Mouse (Mus musculus): ENCODE measurements at regions not wholly inside any gene's neighbourhood (a gene's known extent, or its start where the extent isn't known, plus 50 kb on each side); places are given as distances from the start of the nearest gene placed in this dataset.

DNA sequence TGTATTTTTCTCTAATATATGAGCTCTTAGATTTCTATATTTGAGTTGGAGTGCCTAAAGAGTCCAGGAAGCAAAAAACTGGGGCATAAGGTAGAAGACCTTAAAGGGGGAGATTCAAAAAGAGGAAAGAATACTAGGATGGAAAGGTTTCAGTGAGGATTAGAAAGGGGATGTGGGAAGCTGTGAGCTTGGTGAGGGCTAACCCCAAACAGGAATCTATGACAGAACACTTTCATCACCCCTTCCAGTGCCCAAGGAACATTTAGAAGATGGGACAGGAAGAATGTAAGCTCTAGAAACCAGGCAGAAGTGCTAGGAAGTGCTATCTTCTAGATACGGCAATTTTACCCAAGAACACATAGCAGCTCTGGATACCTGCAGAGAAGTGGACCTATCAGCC, 166.5 kb upstream of the Agr3 start:
- Histone ChIP-seq H3K4me1 (replicated peaks; ENCODE audit: insufficient read depth, low read length) (no peaks in the 10 kb centered on the region), H3K9me3 (replicated peaks; ENCODE audit: low read length) (no peaks in the 10 kb centered on the region), H3K4me3 (replicated peaks; ENCODE audit: low read depth, low read length) (no peak overlapping the region), H3K9ac (ENCODE audit: low read depth, low read length) (no peak overlapping the region), H3K4me2 (ENCODE audit: low read length) (no peak overlapping the region), H3K27me3 (ENCODE audit: insufficient read depth, low read length) (no peaks in the 10 kb centered on the region), H3K27ac (no peak overlapping the region), H3K36me3 (ENCODE audit: insufficient read depth, low read length) (no peaks in the 10 kb centered on the region)
- DNase-seq (ENCODE audit: low spot score) = no peak
- ATAC-seq (replicated peaks; ENCODE audit: low FRiP score, low read depth) = no peak
- 88% methylated on average over 1 of the region's 1 CpGs for WGBS
- no peak for TF ChIP-seq CTCF (IDR thresholded peaks at IDR 0.05; ENCODE audit: low read depth)

- WGBS = 75% methylated on average over 4 of the region's 4 CpGs
- H3K36me3 ChIP-seq (ENCODE audit: insufficient read depth, low read length) = no peaks in the 10 kb centered on the region
- H3K4me1 ChIP-seq (replicated peaks; ENCODE audit: insufficient read depth, low read length) = no peaks in the 10 kb centered on the region
- no peak overlapping the region for H3K4me3 ChIP-seq (replicated peaks; ENCODE audit: low read depth, low read length)
- DNase-seq (ENCODE audit: low spot score) = no peak
- H3K9ac ChIP-seq (ENCODE audit: low read depth, low read length) = no peak overlapping the region
- H3K27me3 ChIP-seq (ENCODE audit: insufficient read depth, low read length) = no peaks in the 10 kb centered on the region
- H3K27ac ChIP-seq = no peak overlapping the region
- H3K9me3 ChIP-seq (replicated peaks; ENCODE audit: low read length) = no peaks in the 10 kb centered on the region
- H3K4me2 ChIP-seq (ENCODE audit: low read length) = no peak overlapping the region
- no peak for TF ChIP-seq CTCF (IDR thresholded peaks at IDR 0.05; ENCODE audit: low read depth)
- no peak for ATAC-seq (replicated peaks; ENCODE audit: low FRiP score, low read depth)
These were observed 170.3 kb upstream of the Agr3 start for GRCm38 (mm10) chr12:35755159-35755558.

DNA sequence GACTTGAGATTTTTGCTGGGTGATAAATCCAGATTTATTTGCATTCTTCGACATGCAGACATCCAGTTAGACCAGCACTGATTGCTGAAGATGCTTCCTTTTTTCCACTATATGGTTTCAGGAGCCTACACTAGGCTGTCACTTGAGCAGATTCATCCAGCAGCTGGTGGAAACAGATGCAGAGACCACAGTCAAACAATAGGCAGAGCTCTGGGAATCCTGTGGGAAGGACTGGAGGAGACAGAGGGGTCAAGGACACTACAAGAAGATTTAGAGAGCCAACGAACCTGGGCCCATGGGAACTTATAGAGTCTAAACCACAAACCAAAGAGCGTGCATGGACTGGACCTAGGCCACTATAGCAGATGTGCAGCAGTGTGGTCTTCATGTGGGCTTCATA, 177.4 kb upstream of the Agr3 start:
- Histone ChIP-seq H3K4me2 (ENCODE audit: low read length) (no peak overlapping the region), H3K4me3 (replicated peaks; ENCODE audit: low read depth, low read length) (no peak overlapping the region), H3K27me3 (ENCODE audit: insufficient read depth, low read length) (no peaks in the 10 kb centered on the region), H3K4me1 (replicated peaks; ENCODE audit: insufficient read depth, low read length) (no peaks in the 10 kb centered on the region), H3K27ac (no peak overlapping the region), H3K9ac (ENCODE audit: low read depth, low read length) (no peak overlapping the region), H3K9me3 (replicated peaks; ENCODE audit: low read length) (no peaks in the 10 kb centered on the region), H3K36me3 (ENCODE audit: insufficient read depth, low read length) (no peaks in the 10 kb centered on the region)
- no peak for DNase-seq (ENCODE audit: low spot score)
- no peak for ATAC-seq (replicated peaks; ENCODE audit: low FRiP score, low read depth)
- no peak for TF ChIP-seq CTCF (IDR thresholded peaks at IDR 0.05; ENCODE audit: low read depth)
- WGBS = 43% methylated on average over 3 of the region's 3 CpGs

DNA sequence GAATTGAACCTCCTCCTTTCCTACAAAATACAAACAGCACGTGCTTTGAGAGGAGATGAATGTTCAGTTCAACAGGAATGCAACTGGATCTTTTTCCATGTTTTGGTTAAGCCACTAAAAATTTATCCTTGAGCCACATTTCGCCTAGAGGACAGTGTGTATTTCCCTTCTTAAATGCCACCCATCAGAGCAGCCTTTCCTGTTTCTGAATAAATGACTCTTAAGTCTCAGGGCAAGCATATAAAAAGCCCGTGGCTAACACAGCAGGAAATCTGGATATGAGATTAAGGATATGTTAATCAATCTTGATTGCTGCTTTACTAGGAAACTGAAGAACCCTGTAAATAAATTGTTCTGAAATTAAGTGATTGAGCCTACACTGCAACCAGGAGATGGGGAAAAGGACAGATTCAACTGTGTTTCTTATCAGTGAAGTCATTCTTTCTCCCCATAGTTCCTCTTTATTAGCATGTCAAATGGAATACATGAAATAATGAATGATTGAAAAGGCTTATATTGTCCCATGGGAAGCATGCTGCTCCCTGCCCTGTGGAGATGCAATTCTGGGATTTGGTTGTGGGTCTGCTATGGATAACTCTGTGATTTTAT, 178.6 kb upstream of the Agr3 start:
- H3K4me2 ChIP-seq (ENCODE audit: low read length) = no peak overlapping the region
- no peaks in the 10 kb centered on the region for H3K36me3 ChIP-seq (ENCODE audit: insufficient read depth, low read length)
- WGBS = 25% methylated on average over 3 of the region's 3 CpGs
- H3K9ac ChIP-seq (ENCODE audit: low read depth, low read length) = no peak overlapping the region
- H3K27me3 ChIP-seq (ENCODE audit: insufficient read depth, low read length) = no peaks in the 10 kb centered on the region
- peak; percentile 56 for DNase-seq (ENCODE audit: low spot score)
- H3K4me3 ChIP-seq (replicated peaks; ENCODE audit: low read depth, low read length) = no peak overlapping the region
- no peaks in the 10 kb centered on the region for H3K4me1 ChIP-seq (replicated peaks; ENCODE audit: insufficient read depth, low read length)
- ATAC-seq (replicated peaks; ENCODE audit: low FRiP score, low read depth) = no peak
- TF ChIP-seq CTCF (IDR thresholded peaks at IDR 0.05; ENCODE audit: low read depth) = no peak
- no peaks in the 10 kb centered on the region for H3K9me3 ChIP-seq (replicated peaks; ENCODE audit: low read length)
- no peak overlapping the region for H3K27ac ChIP-seq

DNA sequence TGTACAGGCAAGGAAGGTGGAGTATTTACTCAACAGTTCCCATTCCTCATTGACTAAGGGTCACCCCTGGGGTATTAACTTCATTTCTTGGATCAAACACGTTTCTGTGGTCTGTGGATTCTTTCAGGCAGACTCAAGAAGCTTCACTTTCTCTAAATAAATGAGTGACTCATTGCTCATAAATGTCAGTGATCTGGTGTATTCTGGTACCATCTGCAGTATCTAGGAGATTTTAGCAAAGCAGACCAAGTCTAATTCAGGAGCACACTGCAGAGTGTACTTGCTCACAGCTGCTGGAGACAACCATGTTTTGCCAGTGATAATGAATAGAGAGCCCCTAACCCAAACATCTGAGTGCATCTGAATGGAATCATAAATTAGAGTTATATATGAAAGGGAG, 182.7 kb upstream of the Agr3 start:
- no peaks in the 10 kb centered on the region for H3K27me3 ChIP-seq (ENCODE audit: insufficient read depth, low read length)
- no peak overlapping the region for H3K4me3 ChIP-seq (replicated peaks; ENCODE audit: low read depth, low read length)
- no peaks in the 10 kb centered on the region for H3K9me3 ChIP-seq (replicated peaks; ENCODE audit: low read length)
- no peak overlapping the region for H3K27ac ChIP-seq
- no peak for TF ChIP-seq CTCF (IDR thresholded peaks at IDR 0.05; ENCODE audit: low read depth)
- H3K4me1 ChIP-seq (replicated peaks; ENCODE audit: insufficient read depth, low read length) = no peaks in the 10 kb centered on the region
- WGBS = 41% methylated on average over 1 of the region's 1 CpGs
- no peak overlapping the region for H3K4me2 ChIP-seq (ENCODE audit: low read length)
- no peak overlapping the region for H3K9ac ChIP-seq (ENCODE audit: low read depth, low read length)
- no peak for DNase-seq (ENCODE audit: low spot score)
- no peak for ATAC-seq (replicated peaks; ENCODE audit: low FRiP score, low read depth)
- H3K36me3 ChIP-seq (ENCODE audit: insufficient read depth, low read length) = no peaks in the 10 kb centered on the region

DNA sequence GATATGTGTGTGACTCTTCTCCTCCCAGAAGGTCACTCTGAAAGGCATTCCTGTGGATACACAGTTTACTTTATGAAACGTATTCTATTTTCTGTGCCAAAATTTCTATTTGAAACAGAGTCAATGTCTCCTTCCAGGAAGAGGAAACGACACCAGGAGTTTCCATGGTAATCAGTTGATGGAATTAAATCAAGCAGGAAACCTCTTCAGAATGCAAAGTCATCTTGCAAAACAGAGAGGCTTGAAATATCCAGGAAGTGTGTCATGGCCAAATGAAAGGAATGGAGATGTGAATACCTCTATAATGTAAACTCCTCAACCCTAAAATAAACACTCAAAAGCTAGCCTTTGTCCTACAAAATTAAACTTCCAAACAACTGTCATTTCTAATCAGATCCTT, 189.0 kb upstream of the Agr3 start:
- Histone ChIP-seq H3K4me2 (ENCODE audit: low read length) (no peak overlapping the region), H3K27ac (no peak overlapping the region), H3K4me1 (replicated peaks; ENCODE audit: insufficient read depth, low read length) (no peaks in the 10 kb centered on the region), H3K36me3 (ENCODE audit: insufficient read depth, low read length) (no peaks in the 10 kb centered on the region), H3K4me3 (replicated peaks; ENCODE audit: low read depth, low read length) (no peak overlapping the region), H3K9me3 (replicated peaks; ENCODE audit: low read length) (no peaks in the 10 kb centered on the region), H3K9ac (ENCODE audit: low read depth, low read length) (no peak overlapping the region), H3K27me3 (ENCODE audit: insufficient read depth, low read length) (no peaks in the 10 kb centered on the region)
- 51% methylated on average over 2 of the region's 2 CpGs for WGBS
- no peak for TF ChIP-seq CTCF (IDR thresholded peaks at IDR 0.05; ENCODE audit: low read depth)
- ATAC-seq (replicated peaks; ENCODE audit: low FRiP score, low read depth) (no peak), DNase-seq (ENCODE audit: low spot score) (peak; percentile 22)

GRCm38 (mm10) chr12:35735002-35735401, 190.4 kb upstream of the Agr3 start:
- DNase-seq (ENCODE audit: low spot score) = no peak
- no peak overlapping the region for H3K9ac ChIP-seq (ENCODE audit: low read depth, low read length)
- no peak for ATAC-seq (replicated peaks; ENCODE audit: low FRiP score, low read depth)
- H3K4me1 ChIP-seq (replicated peaks; ENCODE audit: insufficient read depth, low read length) = no peaks in the 10 kb centered on the region
- no peaks in the 10 kb centered on the region for H3K36me3 ChIP-seq (ENCODE audit: insufficient read depth, low read length)
- H3K27me3 ChIP-seq (ENCODE audit: insufficient read depth, low read length) = no peaks in the 10 kb centered on the region
- no peak overlapping the region for H3K27ac ChIP-seq
- no peaks in the 10 kb centered on the region for H3K9me3 ChIP-seq (replicated peaks; ENCODE audit: low read length)
- WGBS = 77% methylated on average over 2 of the region's 2 CpGs
- no peak for TF ChIP-seq CTCF (IDR thresholded peaks at IDR 0.05; ENCODE audit: low read depth)
- no peak overlapping the region for H3K4me3 ChIP-seq (replicated peaks; ENCODE audit: low read depth, low read length)
- H3K4me2 ChIP-seq (ENCODE audit: low read length) = no peak overlapping the region

Measured in kidney, postnatal 0 days (tissue).